Mouse (Mus musculus) monocyte, adult 2 months (primary cell): ENCODE data around the gene Cks1b.

Experiments
- DNase-seq, 2 experiments: peaks; one replicate each; pipeline ENCODE4 v3.0.0; 2022; ENCODE audit warnings: low spot score in 2 of 2, low read depth in 1 of 2

The Cks1b gene

GRCm38 (mm10) chr3:89383651-89384255 lies 34.4 kb downstream of the Cks1b start:
- DNase-seq, result no peak

- no peak for DNase-seq
Measured at GRCm38 (mm10) chr3:89382950-89383349, 35.2 kb downstream of the Cks1b start.

- no peak for DNase-seq
Measured at GRCm38 (mm10) chr3:89382033-89382882, 35.9 kb downstream of the Cks1b start.

GRCm38 (mm10) chr3:89381233-89381632 lies 37.0 kb downstream of the Cks1b start:
- no peak for DNase-seq

GRCm38 (mm10) chr3:89380711-89381110 lies 37.5 kb downstream of the Cks1b start:
- DNase-seq, result no peak

- no peak for DNase-seq
Measured at GRCm38 (mm10) chr3:89380291-89380690, 37.9 kb downstream of the Cks1b start.

GRCm38 (mm10) chr3:89379388-89380131 lies 38.6 kb downstream of the Cks1b start:
- no peak for DNase-seq

GRCm38 (mm10) chr3:89378394-89379067 lies 39.7 kb downstream of the Cks1b start:
- peak in 1 of 2 experiments; percentile 40 for DNase-seq

GRCm38 (mm10) chr3:89377831-89378230 lies 40.4 kb downstream of the Cks1b start:
- DNase-seq, result no peak

- DNase-seq, result no peak
Measured at GRCm38 (mm10) chr3:89373581-89374231, 44.5 kb downstream of the Cks1b start.

GRCm38 (mm10) chr3:89367338-89367737 lies 50.8 kb downstream of the Cks1b start:
- no peak for DNase-seq

- no peak for DNase-seq
Measured at GRCm38 (mm10) chr3:89365486-89366414, 52.4 kb downstream of the Cks1b start.
